Mouse (Mus musculus) ES-E14 (cell line): ENCODE results near the gene Abhd4. TPM values are rescaled to one million over a fixed set of nuclear protein-coding genes. Genes with fewer than 3 reads are reported as not detected.

Experiments
- DNase-seq: peaks from one replicate; pipeline ENCODE4 v3.0.0-alpha.2; 2013; ENCODE audit warnings: low read depth, low spot score
- H3K27ac ChIP-seq: 2 replicates; pipeline ENCODE4 v1.5.1; 2012; ENCODE audit warnings: low read depth, mild to moderate bottlenecking, low read length, moderate library complexity, mixed read lengths; ENCODE audit not compliant: poor library complexity, insufficient read depth, severe bottlenecking
- H3K36me3 ChIP-seq: 2 replicates; pipeline ENCODE4 v1.6.1; 2012; ENCODE audit warnings: mild to moderate bottlenecking, low read length, moderate library complexity, mixed read lengths; ENCODE audit not compliant: control insufficient read depth, poor library complexity, insufficient read depth, severe bottlenecking
- H3K4me1 ChIP-seq, 2 experiments: fragments of 150-350 bp in 1 of 2; sonication (generic) in 1 of 2; 2 replicates each; pipeline ENCODE4 v1.6.1; 2012; ENCODE audit warnings: low read length in 2 of 2, mild to moderate bottlenecking in 1 of 2, mixed read lengths in 1 of 2; ENCODE audit not compliant: control insufficient read depth in 2 of 2, insufficient read depth in 2 of 2, poor library complexity in 1 of 2
- H3K4me3 ChIP-seq, 2 experiments: fragments of 150-350 bp in 1 of 2; sonication (generic) in 1 of 2; 2 replicates each; pipeline ENCODE4 v1.5.1; 2012; ENCODE audit warnings: low read length in 2 of 2, low read depth in 1 of 2, mild to moderate bottlenecking in 1 of 2, mixed read lengths in 1 of 2; ENCODE audit not compliant: insufficient read depth in 1 of 2, poor library complexity in 1 of 2, severe bottlenecking in 1 of 2
- H3K9ac ChIP-seq: 2 replicates; pipeline ENCODE4 v1.6.1; 2012; ENCODE audit warnings: low read depth, mild to moderate bottlenecking, low read length, mixed read lengths; ENCODE audit not compliant: poor library complexity, insufficient read depth, severe bottlenecking
- H3K9me3 ChIP-seq: fragments of 150-350 bp; sonication (generic); 2 replicates; pipeline ENCODE4 v1.6.1; 2012; ENCODE audit warnings: low read depth, mild to moderate bottlenecking, low read length; ENCODE audit not compliant: control insufficient read depth, insufficient read depth
- CHD2 ChIP-seq: IDR thresholded peaks from 2 replicates; pipeline ENCODE4 v1.6.1; 2014; ENCODE audit warnings: mild to moderate bottlenecking, low read depth, low read length, inconsistent platforms
- HCFC1 ChIP-seq: IDR thresholded peaks from 2 replicates; pipeline ENCODE4 v1.6.1; 2012; ENCODE audit warnings: low read length, inconsistent platforms, borderline replicate concordance; ENCODE audit not compliant: insufficient read depth
- MAFK ChIP-seq: IDR thresholded peaks from 2 replicates; pipeline ENCODE4 v1.6.1; 2014; ENCODE audit warnings: mild to moderate bottlenecking, low read depth, low read length, inconsistent platforms; ENCODE audit not compliant: insufficient read depth
- ZC3H11A ChIP-seq: IDR thresholded peaks from 2 replicates; pipeline ENCODE4 v1.6.1; 2012; ENCODE audit warnings: low read depth, mild to moderate bottlenecking, inconsistent platforms, low read length, borderline replicate concordance
- ZNF384 ChIP-seq: IDR thresholded peaks from 2 replicates; pipeline ENCODE4 v1.6.1; 2012; ENCODE audit warnings: low read depth, low read length, inconsistent platforms
- in situ Hi-C, 2 experiments: fragments of 600-800 bp; cut with MboI; formaldehyde crosslinking; loops; one replicate each; pipeline ENCODE4 v1.15.1; 2025; ENCODE audit warnings: low sequenced_read_pairs in 2 of 2, inconsistent platforms in 1 of 2; ENCODE audit not compliant: unreplicated experiment in 2 of 2
- total RNA-seq: library from RNA; depleted of rRNA; stranded (reverse); fragments of 300-350 nt; gene quantifications from 2 replicates; pipeline ENCODE4 v1.2.3, GENCODE M21; 2012

The Abhd4 gene
- total RNA-seq, 1 experiment = 17.6 TPM

GRCm38 (mm10) chr14:54259003-54259721, 5.2 kb downstream of the Abhd4 start:
- peak; percentile 95 for DNase-seq
- Histone ChIP-seq H3K36me3 (peaks cover 13% of the 10 kb centered on the region; the same call in 1 of the 2 replicates), H3K9ac (peak overlapping the region; percentile 87), H3K27ac (0 out of 2 replicates have a peak overlapping the region, but pooled peaks have one; percentile 3), H3K4me3 (peak overlapping the region; percentile 83 to 99), H3K4me1 (peaks cover 2 to 7% of the 10 kb centered on the region in 2 experiments; a peak in 3 of 4 replicates), H3K9me3 (no peaks in the 10 kb centered on the region)
- no peak for TF ChIP-seq ZNF384
- TF ChIP-seq HCFC1 = no peak
- no peak for TF ChIP-seq CHD2
- TF ChIP-seq ZC3H11A = no peak
- TF ChIP-seq MAFK = no peak
- in situ Hi-C loops = no loop called here

- H3K9ac ChIP-seq = peak overlapping the region; percentile 87
- peaks cover 0 to 7% of the 10 kb centered on the region in 2 experiments; a peak in 2 of 4 replicates for H3K4me1 ChIP-seq
- peak overlapping the region; percentile 83 to 99 for H3K4me3 ChIP-seq
- no peak for TF ChIP-seq HCFC1
- no peak for TF ChIP-seq MAFK
- no peak for TF ChIP-seq ZC3H11A
- TF ChIP-seq CHD2 = no peak
- no peak for TF ChIP-seq ZNF384
- no peak for DNase-seq
- H3K27ac ChIP-seq = no peak overlapping the region
- peaks cover 13% of the 10 kb centered on the region; the same call in 1 of the 2 replicates for H3K36me3 ChIP-seq
- H3K9me3 ChIP-seq = no peaks in the 10 kb centered on the region
- in situ Hi-C loops = no loop called here
Observed at GRCm38 (mm10) chr14:54259722-54260085, 5.7 kb downstream of the Abhd4 start.

DNA sequence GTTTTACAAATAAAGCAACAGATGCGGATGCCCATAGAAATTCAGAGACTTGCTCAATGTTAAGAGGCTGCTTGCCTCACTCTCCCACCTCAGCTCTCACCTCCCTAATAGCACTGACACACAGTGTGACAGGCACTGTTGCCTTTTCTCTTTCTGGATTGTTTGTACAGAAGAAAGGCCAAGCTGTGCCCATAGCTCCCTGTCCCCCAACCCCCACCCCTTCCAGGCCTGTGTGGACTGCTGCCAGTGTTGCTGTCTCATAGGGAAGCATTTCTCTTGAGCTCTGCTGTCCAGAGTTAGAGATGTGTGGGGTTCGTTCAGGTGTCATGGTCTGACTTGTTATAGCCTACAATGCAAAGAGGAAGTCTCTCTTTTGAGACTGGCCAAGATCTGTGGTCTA, 6.2 kb downstream of the Abhd4 start:
- no peak overlapping the region for H3K9ac ChIP-seq
- in situ Hi-C loops = no loop called here
- H3K4me3 ChIP-seq = peak overlapping the region; percentile 83 to 99; a peak in 3 of 4 replicates
- peaks cover 15% of the 10 kb centered on the region; the same call in 1 of the 2 replicates for H3K36me3 ChIP-seq
- no peak for DNase-seq
- H3K27ac ChIP-seq = no peak overlapping the region
- peaks cover 0 to 11% of the 10 kb centered on the region in 2 experiments; a peak in 2 of 4 replicates for H3K4me1 ChIP-seq
- TF ChIP-seq ZNF384 = no peak
- no peak for TF ChIP-seq MAFK
- H3K9me3 ChIP-seq = no peaks in the 10 kb centered on the region

- H3K9ac ChIP-seq = no peak overlapping the region
- H3K4me3 ChIP-seq = no peak overlapping the region
- H3K36me3 ChIP-seq = peaks cover 16% of the 10 kb centered on the region; the same call in 1 of the 2 replicates
- TF ChIP-seq CHD2 = no peak
- no peak for TF ChIP-seq MAFK
- TF ChIP-seq ZC3H11A = no peak
- no peak for TF ChIP-seq ZNF384
- no peak for TF ChIP-seq HCFC1
- peaks cover 0 to 12% of the 10 kb centered on the region in 2 experiments; a peak in 2 of 4 replicates for H3K4me1 ChIP-seq
- no peak overlapping the region for H3K27ac ChIP-seq
- in situ Hi-C loops = no loop called here
- DNase-seq = no peak
- no peaks in the 10 kb centered on the region for H3K9me3 ChIP-seq
Observed at GRCm38 (mm10) chr14:54261386-54261785, 7.4 kb downstream of the Abhd4 start.
